Comparison of ENCODE assay signal across 22 mouse cellular contexts in the genomic region with DNA sequence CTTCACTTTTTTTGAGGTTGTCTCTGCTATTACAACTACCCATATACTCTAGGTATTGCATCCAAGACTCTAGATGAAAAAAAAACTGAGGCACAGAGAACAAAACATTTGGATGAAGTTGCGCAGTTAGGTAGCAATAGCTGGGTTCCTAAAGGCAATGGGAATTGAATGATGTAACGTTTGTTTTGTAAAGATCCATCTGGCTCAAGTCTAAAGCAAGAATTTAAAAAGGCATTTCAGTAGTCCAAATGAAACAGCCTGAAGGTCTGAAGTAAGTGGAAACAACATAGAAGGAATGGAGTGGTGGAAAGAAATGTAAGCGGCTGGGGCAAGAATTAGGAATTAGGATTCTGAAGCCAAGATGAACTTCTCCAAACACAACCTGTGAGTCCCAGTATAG. TPM values are rescaled to one million over a fixed set of nuclear protein-coding genes. Genes with fewer than 3 reads are reported as not detected.
DNase-seq lines count a peak whose midpoint lies in the region; ATAC-seq lines count a peak whose summit lies in the region.
"Had no signal": no experiment of that assay in that cellular context is flagged by ENCODE, and none has a peak within 500 bp of the region (broad histone marks: within the 10 kb centered on the region; RNA-seq: fewer than 3 reads in every experiment).

No protein-coding gene starts in this region.

- peak; percentile 10 for DNase-seq in midbrain, embryonic 11.5 days (ENCODE audit: low spot score, missing footprints)
- DNase-seq in fat pad, adult 2 months (ENCODE audit: extremely low read depth, low read depth, low spot score), result peak; percentile 52
- DNase-seq in gonadal fat pad, adult 2 months (ENCODE audit: low read depth), result peak; percentile 56
- no peak for DNase-seq in c-Kit-positive CD71-positive TER-119-positive erythroid progenitor cells, embryonic 14.5 days (ENCODE audit: low spot score)
- DNase-seq: adrenal gland, adult 2 months; adrenal gland, adult 8-10 months; adrenal gland, postnatal 10 days; adrenal gland, postnatal 14 days; adrenal gland, postnatal 25 days; adrenal gland, postnatal 36 days; B cell, adult 2 months; cerebellum, adult 11 months; cerebellum, adult 11-12 months; cerebellum, adult 18-20 months; cerebellum, adult 2 months had no signal

- H3K9ac ChIP-seq in midbrain, embryonic 11.5 days (ENCODE audit: low read length), result no peak overlapping the region
- H3K9ac ChIP-seq in midbrain, embryonic 15.5 days, result no peak overlapping the region
- no peak overlapping the region for H3K9ac ChIP-seq in kidney, embryonic 14.5 days (ENCODE audit: low read depth, low read length)

- ATAC-seq in midbrain, embryonic 11.5 days (ENCODE audit: low FRiP score), result no peak
- no peak for ATAC-seq in midbrain, embryonic 15.5 days (replicated peaks)
- no peak for ATAC-seq in kidney, embryonic 14.5 days (ENCODE audit: low FRiP score, low TSS enrichment)
- ATAC-seq: activated CD4-positive, CD25-positive, alpha-beta regulatory T cell, adult 4 months; CD4-positive, CD25-positive, alpha-beta regulatory T cell, adult 4 months; Patski had no signal

- no peaks in the 10 kb centered on the region for H3K9me3 ChIP-seq in midbrain, embryonic 11.5 days (ENCODE audit: control insufficient read depth, low read length)
- H3K9me3 ChIP-seq in midbrain, embryonic 15.5 days, result no peaks in the 10 kb centered on the region
- no peaks in the 10 kb centered on the region for H3K9me3 ChIP-seq in kidney, embryonic 14.5 days (ENCODE audit: control insufficient read depth, low read length)

- H3K4me3 ChIP-seq in midbrain, embryonic 11.5 days (ENCODE audit: low read depth, low read length), result no peak overlapping the region
- H3K4me3 ChIP-seq in midbrain, embryonic 15.5 days, result no peak overlapping the region
- no peak overlapping the region for H3K4me3 ChIP-seq in kidney, embryonic 14.5 days (ENCODE audit: low read length)

- H3K36me3 ChIP-seq in midbrain, embryonic 11.5 days (ENCODE audit: control insufficient read depth, insufficient read depth, low read length), result no peaks in the 10 kb centered on the region
- no peaks in the 10 kb centered on the region for H3K36me3 ChIP-seq in midbrain, embryonic 15.5 days (replicated peaks)
- no peaks in the 10 kb centered on the region for H3K36me3 ChIP-seq in kidney, embryonic 14.5 days (ENCODE audit: control insufficient read depth, insufficient read depth, low read length)
- H3K36me3 ChIP-seq: G1E had no signal

- H3K27ac ChIP-seq in midbrain, embryonic 11.5 days (ENCODE audit: low read depth, low read length), result no peak overlapping the region
- H3K27ac ChIP-seq in midbrain, embryonic 15.5 days, result no peak overlapping the region
- H3K27ac ChIP-seq in kidney, embryonic 14.5 days (ENCODE audit: low read depth, low read length), result no peak overlapping the region

- 94% methylated on average over 3 of the region's 3 CpGs for WGBS in midbrain, embryonic 11.5 days
- WGBS in midbrain, embryonic 15.5 days, result 94% methylated on average over 3 of the region's 3 CpGs
- 92% methylated on average over 3 of the region's 3 CpGs for WGBS in kidney, embryonic 14.5 days

- no peaks in the 10 kb centered on the region for H3K27me3 ChIP-seq in midbrain, embryonic 11.5 days (ENCODE audit: control insufficient read depth, insufficient read depth, low read length)
- H3K27me3 ChIP-seq in midbrain, embryonic 15.5 days (replicated peaks), result no peaks in the 10 kb centered on the region
- no peaks in the 10 kb centered on the region for H3K27me3 ChIP-seq in kidney, embryonic 14.5 days (ENCODE audit: control insufficient read depth, insufficient read depth, low read length)
- H3K27me3 ChIP-seq: CH12.LX had no signal

- no peak overlapping the region for H3K4me2 ChIP-seq in midbrain, embryonic 11.5 days
- H3K4me2 ChIP-seq in midbrain, embryonic 15.5 days, result no peak overlapping the region
- no peak overlapping the region for H3K4me2 ChIP-seq in kidney, embryonic 14.5 days (replicated peaks; ENCODE audit: low read depth, low read length)

- no peaks in the 10 kb centered on the region for H3K4me1 ChIP-seq in midbrain, embryonic 11.5 days (ENCODE audit: control insufficient read depth, insufficient read depth, low read length)
- H3K4me1 ChIP-seq in midbrain, embryonic 15.5 days, result no peaks in the 10 kb centered on the region
- no peaks in the 10 kb centered on the region for H3K4me1 ChIP-seq in kidney, embryonic 14.5 days (ENCODE audit: control insufficient read depth, insufficient read depth, low read length)

RNA-seq across cellular contexts. Expression of gene Grb14, which starts 26.0 kb away (rescaled TPM):
- polyA plus RNA-seq in midbrain, embryonic 11.5 days (2014; fragmentation: Nextera tagmentation; extraction: Ambion mirVana), result 5.7 and 6.8 TPM in 2 replicates
- 30.0 and 31.1 TPM in 2 replicates for polyA plus RNA-seq in midbrain, embryonic 15.5 days (2015; fragmentation: Nextera tagmentation; extraction: Ambion mirVana)
- 6.8 and 11.5 TPM in 2 replicates for polyA plus RNA-seq in gonadal fat pad, adult 2 months (2012; rRNA removed)
- polyA plus RNA-seq in kidney, embryonic 14.5 days (2014; fragmentation: Nextera tagmentation; extraction: Ambion mirVana), result 23.9 and 32.4 TPM in 2 replicates
- polyA plus RNA-seq: activated CD4-positive, CD25-positive, alpha-beta regulatory T cell, adult 4 months; CD4-positive, CD25-positive, alpha-beta regulatory T cell, adult 4 months; G1E had no signal
